Mouse (Mus musculus) frontal cortex, postnatal 25 days (tissue): Measurements from ENCODE around the gene Gm10273.

Experiments used
- DNase-seq, 2 experiments: peaks; one replicate each; pipeline ENCODE4 v3.0.0; 2022; ENCODE audit warnings: low spot score in 2 of 2

The Gm10273 gene

DNA sequence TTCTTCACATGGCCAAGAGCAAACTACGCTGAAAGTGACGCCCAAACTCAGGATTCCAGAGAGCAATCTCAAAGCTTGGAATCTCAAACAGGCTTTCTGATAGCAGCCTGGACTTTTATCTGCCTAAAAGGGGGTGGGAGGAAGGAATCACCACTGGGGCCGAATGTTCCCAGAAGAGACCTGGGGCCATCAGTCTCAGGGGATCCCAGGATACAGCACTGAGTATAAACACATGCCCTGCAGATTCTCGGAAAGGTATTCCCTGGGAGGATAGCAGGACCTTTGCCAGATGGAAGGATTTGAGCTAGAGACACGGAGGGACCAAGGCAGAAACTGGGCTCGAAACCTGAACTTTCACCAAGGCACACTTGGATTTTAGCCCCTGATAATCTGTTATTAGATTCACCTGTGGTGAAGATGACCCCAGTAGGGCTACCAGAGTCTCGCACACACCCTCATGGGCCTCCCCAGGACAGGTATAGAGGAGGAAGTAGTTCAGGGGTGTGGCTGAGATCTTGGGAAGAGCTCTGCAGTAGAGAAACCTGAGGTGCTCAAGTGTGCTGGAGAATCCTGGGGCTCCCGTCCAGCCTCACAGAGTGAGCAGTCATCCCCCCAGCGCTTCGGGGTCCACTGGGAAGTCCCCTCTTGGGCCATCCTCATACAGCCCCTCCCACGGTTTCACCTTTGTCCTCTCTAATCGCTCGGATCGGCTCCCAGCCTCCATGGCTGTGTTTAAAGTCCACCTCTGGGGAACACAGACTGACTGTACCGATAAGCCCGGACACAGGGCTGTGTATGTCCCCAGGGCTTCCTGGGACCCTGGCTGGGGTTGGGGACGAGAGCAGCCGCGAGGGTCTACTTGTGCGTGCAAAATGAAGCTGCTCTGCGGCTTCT is 7.7 kb downstream of the Gm10273 start, which contains the start of gene Pla2g12b:
Pla2g12b (plus strand) TSS at position 762 of the 894 bp plus-strand sequence.
- no peak for DNase-seq

DNA sequence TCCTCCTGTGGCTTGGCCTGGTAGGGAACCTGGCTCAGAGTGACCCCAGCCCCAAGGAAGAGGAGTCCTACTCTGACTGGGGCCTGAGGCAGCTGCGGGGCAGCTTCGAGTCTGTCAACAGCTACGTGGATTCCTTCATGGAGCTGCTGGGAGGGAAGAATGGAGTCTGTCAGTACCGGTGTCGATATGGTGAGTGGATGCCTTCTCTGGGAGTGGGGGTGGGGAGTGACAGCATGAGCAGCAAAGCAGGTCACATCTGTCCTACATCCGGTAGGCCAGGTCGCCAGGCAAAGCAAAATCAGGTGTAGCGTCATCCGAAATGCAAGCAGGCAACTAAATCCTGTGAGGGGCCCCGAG is 8.3 kb downstream of the Gm10273 start:
- DNase-seq = no peak

DNA sequence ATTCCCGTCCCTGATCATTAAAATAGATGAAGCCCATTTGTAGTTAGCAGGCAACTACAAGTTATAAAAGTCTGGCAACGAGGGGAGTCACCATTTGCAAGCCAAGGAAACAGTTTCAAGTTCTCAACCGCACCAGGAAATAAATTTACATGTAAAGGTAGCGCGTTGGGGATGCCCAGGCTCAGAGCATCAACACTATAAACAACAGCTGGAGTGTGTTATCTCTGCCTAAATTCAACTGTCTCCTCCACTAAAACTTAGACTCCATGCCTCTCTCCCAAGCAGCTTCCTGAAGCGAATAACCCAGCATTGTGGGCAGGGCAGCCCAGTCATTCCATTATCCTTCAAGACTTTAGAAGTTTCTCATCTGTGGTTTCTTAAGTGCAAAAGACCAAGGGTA is 13.1 kb downstream of the Gm10273 start:
- DNase-seq = no peak

DNA sequence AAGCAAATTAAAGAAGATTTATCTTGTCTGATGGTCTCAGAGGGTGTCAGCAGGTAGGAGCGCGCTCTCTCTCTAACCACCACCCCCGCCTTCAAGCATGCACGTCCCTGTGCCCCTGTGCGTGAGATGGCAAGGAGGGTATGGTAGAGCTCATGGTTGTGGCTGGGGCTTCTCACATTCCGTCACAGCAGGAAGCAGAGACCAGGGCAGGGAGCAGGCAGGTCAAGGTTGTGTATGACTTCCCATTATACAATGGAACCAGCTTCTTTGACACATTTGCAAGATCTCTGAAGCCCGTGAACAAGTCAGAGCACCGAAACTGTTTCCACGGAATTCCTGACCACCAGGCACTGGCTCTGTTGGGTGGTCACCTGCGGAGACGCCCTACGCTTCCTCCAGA is 14.8 kb downstream of the Gm10273 start:
- DNase-seq = no peak

DNA sequence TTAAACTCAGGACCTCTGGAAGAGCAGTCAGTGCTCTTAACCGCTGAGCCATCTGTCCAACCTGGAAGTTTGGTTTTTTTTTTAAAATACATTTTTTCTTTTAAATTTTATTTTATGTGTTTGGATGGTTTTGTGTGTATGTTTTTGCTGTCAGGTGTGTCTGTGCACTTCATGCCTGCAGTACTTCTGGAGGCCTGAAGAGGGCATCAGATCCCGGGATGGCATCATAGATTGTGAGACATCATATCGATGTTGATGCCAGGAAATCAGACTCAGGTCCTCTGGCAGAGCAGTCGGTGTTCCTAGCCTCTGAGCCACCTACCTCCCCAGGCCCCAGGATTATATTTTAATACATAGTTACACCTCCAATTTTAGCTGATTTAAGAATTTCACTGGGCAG is 18.3 kb downstream of the Gm10273 start:
- no peak for DNase-seq

DNA sequence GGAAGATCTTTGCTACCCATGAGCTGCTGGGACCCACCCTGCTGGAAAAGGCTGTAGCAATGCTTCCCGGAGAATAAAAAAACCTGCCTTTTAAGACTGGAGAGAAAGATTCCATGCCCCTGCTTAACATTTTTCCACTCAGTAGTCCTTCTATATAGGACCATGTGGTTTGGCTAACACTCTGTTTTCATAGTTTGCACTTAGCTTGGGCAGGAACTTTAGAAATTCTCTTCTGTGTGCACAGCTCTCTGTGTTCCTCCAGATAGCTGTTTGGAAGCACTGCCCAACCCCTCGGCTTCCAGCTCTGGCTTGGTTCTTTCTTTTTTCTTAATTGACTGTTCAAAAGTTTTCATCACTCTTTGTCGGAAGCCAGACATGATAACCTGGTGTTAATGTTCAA is 21.2 kb downstream of the Gm10273 start:
- DNase-seq = no peak

DNA sequence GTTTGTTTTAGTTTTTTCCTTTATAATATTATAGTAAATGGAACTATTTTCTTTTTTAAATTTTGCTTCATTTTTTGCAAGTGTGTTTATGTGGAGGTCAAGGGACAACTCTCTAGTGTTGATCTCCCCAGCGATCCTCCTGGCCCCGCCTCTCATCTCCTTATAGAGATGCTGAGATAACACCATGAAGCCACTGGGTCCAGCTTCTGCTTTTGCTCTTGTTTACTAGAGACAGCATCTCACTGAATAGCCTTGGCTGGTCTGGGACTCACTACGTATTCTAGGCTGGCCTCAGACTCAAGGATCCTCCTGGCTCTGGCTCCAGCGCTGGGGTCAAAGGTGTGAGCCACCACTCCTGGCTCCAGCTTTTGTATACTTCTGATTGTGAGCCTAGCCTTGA is 24.1 kb downstream of the Gm10273 start:
- no peak for DNase-seq

DNA sequence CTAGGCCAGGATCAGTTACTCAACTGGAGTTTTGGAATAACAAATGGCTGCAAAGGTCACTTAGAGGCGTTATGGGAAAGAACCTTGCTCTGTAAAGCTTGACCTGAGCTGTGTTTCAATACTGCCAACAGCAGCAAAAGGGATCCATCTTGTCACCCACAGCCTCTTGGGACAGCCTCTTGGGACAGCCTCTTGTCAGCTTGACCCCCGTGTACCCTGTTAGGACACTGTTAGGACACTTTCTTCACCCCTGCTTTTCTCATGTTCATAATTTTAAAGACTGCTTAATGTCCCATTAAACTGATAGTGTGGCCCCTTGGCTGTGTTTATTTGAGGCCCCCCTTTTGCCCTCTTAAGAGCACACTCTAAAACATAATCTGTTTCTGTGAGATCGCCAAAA is 29.0 kb downstream of the Gm10273 start:
- DNase-seq = no peak

DNA sequence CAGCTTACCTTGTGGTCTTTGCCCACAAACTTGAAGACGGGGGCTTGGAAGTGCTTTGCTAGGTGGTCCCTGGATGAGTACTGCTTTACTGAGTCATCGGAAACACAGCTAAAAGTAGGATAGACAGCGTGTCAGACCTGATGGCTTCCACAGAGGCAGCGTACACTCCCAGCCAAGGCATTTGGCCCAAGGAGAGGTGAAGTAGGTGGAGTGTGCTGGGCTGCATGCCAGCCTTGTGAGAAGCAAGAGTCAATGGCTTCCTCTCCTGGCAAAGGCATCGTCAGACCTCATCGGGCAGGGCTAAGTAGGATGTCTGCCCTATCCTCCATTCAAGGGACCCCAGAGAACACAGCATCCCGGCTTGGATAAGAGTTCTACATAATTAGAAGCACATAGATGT is 29.9 kb downstream of the Gm10273 start:
- no peak for DNase-seq

DNA sequence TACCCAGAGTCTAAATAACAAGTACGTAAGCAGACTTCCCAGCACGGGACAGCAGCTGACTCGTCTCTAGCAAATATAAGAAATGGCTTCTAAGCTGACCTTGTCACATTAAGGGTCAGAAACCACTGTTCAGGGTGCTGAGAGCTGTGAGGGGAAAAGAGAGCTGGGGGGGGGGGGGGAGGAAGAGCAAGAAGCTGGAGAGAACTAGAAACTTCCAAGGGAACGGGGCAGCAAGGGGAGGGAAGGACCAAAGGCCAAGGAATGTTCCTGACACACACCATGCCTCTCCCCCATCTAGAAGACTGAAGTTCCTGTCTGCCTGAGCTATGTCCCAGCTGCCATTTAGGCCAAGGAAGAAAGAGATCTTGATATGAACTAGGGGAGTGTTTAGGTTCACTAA is 30.9 kb downstream of the Gm10273 start:
- DNase-seq = no peak

DNA sequence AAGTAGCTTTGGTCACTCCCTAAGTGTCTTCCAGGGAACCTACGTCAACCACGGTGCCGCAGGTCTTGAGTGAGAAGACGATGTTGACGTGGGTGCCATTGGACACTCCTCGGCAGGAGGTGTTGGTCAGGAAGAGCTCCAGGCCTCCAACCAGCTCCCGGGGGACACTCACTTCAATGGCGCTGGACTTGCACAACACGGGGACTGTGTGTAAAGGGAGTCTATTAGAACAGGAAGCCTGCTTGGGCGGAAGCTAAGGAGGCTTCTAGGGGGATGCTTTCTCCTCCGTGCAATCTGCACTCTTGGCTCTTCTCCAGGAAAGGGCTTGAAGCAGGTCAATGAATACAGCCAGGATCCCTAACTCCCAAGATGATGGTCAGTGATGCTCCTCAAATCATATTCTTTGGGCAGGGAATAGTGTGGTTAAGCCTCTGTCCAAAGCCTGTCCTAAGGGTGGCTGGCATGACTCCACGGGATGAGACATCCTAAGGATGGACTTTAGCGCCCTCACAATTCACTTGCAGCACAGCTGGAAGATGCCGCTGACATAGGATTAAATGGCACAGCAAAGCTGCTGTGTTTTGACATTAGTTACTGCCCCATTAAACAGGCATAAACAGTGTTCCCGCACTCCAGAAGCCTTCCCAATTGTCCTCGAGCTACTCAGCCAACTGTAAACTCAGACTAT is 34.2 kb downstream of the Gm10273 start:
- DNase-seq = no peak

DNA sequence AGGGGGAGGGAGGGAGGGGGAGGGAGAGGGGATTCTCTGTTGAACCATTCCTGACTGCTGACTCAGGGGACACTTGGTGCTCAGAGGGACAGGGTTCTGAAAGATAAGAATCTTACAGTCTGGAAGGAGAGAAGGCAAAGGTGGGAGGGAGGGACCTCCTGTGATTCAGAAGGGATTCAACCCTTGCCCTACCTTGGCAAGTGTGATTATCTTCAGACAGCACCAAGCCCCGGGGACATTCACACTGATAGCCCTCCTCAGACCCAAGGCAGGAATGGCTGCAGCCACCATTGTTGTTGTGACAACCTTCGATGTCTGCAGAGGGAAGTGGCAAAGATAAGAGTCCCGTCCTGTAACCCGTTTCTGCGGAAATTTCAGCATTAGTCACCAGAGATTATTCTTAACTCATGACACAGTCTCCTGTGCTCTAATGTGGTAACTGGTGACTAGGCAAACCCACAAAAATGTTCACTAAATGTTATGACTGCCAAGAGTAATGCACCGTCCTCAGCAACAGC is 35.3 kb downstream of the Gm10273 start:
- DNase-seq = no peak

DNA sequence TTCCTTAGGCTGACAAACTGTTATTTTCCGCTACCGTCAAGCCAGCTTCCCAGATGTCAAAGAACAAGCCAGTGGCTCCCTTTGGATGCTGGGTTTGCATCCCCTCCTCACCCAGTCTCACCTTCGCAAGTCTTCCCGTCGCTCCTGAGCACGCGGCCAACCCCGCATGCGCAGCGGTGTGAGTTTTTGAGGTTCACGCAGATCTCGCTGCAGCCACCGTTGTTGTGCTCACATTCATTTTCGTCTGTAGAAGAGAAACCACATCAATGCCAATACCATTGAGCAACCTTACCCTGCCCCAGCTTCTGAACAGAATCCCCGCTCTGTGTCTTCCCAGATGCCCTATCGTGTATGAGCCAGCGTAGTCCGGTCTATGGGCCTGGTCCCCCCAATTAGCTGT is 40.3 kb downstream of the Gm10273 start:
- DNase-seq = no peak

DNA sequence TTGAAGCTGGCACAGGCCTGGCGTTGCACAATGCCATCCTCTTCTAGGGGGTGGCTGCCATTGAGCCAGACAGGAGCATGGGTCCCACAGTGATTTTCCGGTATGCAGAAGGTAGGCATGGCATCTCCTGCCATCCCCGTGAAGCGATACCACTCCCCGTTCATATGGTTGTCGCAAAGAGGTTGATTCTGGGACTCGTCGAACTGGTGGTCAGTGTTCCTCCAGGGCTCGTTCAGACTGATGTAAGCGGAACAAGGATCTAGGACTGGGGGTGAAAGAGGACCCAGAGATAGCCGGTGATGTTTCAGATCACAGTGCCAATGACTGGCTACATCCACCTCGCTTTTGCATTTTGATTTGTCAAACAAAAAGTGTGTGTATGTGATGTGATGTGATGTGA is 43.2 kb downstream of the Gm10273 start:
- DNase-seq = no peak

DNA sequence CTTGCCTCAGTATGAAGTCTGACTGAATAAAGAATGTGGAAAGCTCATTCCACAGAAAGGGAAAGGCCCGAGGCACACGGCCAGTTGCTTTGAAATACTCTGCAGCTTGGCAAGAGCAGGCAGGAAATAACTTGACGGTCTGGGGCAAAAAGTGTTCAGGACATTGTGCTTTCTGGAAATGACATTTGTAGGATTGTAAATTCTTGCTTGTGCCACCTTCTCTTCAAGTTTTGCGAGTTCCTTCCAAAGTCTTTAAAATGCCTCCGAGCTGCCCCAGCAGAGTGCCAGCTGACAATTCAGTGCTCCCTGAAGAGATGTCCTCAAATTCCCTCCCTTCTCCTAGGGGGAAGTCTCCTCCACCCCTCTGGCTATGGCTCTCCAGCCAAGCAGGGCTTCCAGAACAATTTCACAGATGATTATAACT is 44.1 kb downstream of the Gm10273 start:
- no peak for DNase-seq

DNA sequence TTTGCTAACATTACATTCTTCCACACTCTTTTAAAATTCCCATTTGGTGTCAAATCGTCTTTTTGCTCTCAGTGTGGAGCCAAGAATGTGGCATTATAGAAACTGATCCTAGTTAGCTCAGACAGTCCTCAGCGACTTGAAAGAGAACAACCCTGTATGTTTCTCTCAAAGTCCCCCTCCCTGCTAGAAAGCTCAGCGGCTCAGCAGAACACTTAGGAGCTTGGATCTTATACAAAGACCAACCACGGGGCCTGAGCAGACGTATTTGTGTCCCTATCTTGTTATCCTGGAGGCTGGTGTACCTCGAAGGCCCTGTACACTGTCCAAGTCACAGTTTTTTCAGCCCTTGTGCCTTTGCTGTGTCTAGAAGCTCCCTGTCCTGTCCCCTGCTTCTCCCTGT is 44.7 kb downstream of the Gm10273 start:
- no peak for DNase-seq

DNA sequence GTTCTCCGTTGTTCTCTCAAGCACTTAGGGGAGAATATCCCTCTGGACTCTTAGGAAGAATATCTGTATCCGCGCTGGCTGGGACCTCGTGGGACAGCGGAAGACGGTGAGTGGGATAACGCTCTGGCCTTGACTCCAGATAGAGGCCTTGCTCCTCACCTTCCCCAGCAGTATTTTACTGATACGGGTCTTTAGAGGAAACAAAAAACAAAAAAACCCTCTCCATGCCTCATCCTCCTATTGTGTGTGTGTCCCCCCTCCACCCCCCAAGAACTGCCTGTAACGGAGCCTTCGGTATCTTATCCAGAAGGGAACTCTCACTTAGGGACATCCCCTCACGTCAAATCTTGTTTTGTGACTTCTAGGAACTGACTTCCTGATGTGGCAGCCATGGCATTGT is 46.3 kb downstream of the Gm10273 start, which contains the start of gene Oit3:
Oit3 (minus strand) TSS at position 44 of the 400 bp plus-strand sequence.
- DNase-seq = no peak

DNA sequence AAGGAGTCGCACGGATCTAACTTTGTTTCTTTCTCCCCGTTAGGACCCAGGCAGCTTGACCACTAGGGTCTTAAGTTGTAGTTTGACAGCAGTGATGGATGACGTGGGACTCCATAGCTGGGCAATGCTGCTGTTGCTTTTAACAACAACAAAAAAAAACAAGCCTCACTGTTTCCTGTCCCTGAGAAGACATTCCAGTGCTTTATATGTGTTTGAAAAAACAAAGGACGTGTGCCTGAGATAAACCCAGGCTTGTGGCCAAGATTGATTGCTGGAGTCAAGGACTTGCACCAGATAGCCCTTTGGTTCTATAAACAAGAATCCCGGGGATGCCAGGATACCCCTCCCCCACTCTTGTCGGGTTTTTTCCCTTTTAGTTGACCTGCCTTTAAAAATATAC is 47.8 kb downstream of the Gm10273 start:
- no peak for DNase-seq

DNA sequence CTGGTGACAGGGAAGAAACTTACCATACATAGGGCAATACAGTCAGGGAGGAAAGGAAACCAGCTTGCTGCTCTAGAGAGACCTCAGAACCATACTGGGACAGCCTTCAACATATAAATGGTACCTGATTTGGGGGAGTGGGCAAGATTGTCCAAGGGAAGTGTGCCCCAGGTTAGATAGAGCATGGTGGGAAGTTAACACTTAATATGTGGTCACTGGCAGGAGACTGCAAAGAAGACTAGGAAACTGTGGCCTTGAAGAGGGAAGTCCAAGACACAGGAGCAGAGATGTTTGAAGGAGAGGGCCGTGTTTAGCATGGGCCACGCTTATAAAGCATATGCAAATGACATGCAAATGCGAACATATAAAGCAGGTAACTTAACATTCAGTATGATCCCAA is 48.7 kb downstream of the Gm10273 start:
- no peak for DNase-seq

DNA sequence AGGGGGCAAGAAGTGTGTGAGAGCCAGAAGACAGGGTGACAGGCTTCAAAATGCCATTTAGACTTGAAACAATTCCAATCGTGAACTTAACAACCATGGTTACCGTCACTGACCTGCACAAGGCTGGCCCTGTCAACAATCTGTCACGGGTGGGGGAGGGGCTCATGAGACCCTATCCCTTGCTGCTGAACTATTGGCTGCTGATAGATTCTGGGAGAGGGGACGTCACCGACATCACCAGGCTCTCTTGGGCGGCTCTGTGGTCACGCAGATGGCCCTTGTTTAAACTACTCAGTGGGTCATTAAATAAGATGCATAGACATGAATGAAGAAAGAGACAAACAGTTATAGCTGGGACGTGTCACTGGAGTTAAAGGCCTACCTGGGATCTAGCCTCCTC is 49.2 kb downstream of the Gm10273 start:
- no peak for DNase-seq
